Mouse (Mus musculus) heart, postnatal 10 days (tissue): ENCODE data around the gene Psmd8. TPM values are rescaled to one million over a fixed set of nuclear protein-coding genes. Genes with fewer than 3 reads are reported as not detected.

ENCODE experiments used
- DNase-seq, 2 experiments: peaks; one replicate each; pipeline ENCODE4 v3.0.0; 2021
- intact Hi-C: fragments of 180-260 bp; cut with DNase I; formaldehyde crosslinking; loops from one replicate; pipeline ENCODE4 v1.15.1; 2025
- total RNA-seq, 2 experiments: library from RNA; stranded (reverse); gene quantifications; 2 replicates each; pipeline ENCODE4 v1.2.3; 2021

The Psmd8 gene
- total RNA-seq, 2 experiments from 2014 or later = 173 to 179 TPM

DNA sequence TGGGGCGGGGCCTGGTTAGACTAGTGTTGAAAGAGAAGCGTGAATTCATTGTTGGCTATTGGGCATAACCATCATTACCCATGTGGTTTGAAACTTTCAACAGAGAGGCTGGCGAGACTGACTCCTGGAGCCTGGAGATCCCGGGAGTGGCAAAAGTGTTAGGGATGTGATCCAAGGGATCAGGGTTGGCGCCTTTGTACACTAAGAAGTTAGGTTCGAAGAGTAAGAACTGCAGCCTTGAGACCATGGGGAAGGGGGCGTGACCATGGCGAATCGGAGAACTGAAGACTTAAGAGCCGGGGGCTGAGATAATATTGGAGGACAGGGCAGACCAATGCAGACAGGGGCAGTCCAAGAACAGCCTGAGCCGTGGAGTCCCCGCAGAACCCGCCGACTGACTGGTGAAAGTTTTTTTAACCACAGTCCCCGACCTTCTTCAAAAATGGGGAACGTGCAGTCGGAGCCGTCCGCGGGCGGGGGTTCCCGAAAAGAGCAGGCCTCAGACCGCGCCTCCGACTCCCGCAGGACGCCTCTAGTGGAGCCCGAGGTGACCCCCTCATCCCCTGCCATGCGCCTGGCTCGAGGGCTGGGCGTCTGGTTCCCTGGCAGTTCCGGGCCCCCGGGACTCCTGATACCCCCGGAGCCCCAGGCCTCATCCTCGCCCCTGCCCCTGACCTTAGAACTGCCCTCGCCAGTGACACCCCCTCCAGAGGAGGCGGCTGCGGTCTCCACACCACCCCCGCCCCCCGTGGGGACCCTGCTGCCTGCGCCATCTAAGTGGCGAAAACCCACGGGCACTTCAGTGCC, 9.5 kb downstream of the Psmd8 start:
- DNase-seq = peak; percentile 30 to 38
- intact Hi-C loops = no loop called here

DNA sequence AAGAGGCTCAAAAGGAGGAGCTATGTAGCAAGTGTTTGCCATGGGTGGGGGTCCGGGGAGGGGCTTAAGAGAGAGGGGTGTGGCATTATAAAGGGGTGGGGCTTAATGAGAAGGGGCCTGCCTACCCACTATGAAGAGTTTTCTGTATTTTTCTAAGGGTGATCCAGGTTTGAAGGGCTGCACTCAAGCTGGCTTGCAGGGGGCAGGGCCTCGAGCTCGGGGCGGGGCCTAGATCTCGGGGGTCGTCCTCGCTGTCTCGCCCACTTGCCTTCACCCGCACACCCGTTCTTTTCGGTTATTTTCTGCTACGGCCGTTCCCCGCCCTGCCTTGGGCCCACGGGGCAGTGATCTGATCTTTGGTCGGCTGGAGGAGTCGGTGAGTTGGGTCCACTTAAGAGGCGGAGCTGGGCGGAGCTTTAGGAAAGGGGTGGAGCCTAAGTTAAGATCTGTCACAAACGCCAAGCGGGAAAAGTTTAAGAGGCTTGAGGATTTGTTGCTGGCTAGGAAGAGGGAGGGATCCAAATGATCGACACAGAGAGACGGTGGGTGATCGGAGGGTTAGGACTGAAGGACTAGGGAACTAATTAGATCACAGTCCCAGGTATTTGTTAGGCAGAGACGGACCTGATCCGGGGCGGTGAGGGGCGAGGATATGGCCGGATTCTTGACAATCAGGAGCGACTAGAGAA, 10.3 kb downstream of the Psmd8 start, which contains the start of the genes Ggn and Spred3:
TSS of gene Ggn (plus strand) at position 145 of the 689 bp plus-strand sequence.
TSS of gene Spred3 (minus strand) at position 346 of the 689 bp plus-strand sequence.
- intact Hi-C loops = no loop called here
- peak; percentile 82 to 86 for DNase-seq

DNA sequence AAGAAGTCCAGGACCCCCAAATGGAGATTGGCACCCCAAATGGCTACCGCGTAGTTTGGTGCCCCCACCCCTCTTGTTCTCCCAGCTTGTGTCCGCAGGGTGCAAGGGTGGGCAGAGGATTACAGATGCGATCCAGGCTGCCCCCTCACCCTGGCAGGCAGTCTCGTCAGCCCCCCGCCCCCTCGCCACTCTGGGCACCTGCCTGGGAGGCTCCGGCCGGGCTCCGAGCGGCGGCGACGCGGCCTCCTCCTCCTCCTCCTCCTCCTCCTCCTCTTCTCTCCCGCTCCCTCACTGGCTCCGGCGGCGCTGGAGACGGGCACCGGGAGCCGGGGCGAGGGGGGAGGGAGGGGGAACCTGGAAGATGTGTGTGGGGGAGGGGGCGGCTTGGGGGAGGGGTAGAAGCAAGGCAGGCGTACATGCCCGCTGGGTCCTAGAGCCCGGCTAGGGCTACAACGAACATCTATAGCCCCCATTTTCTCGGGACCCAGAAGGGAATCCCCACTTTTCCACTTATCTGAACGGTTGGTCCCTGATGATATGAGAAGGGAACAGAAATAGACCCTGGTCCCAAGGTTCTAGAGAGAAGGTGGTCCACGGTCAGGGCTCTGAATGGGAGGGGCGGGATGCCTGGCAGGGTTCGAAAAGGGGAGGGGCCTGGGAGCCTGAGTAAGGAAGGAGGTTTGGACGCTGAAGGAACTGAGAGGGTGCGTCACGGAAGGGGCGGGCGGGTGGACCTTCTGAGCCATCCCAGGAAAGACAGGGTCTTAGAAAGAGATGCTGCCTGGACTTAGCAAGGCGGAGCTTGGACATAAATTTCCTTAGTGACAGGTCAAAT, 11.1 kb downstream of the Psmd8 start:
- intact Hi-C loops = loop anchor here (5.0 kb wide), 1 partner anchor 277 kb away; no protein-coding TSS in a partner anchor

DNA sequence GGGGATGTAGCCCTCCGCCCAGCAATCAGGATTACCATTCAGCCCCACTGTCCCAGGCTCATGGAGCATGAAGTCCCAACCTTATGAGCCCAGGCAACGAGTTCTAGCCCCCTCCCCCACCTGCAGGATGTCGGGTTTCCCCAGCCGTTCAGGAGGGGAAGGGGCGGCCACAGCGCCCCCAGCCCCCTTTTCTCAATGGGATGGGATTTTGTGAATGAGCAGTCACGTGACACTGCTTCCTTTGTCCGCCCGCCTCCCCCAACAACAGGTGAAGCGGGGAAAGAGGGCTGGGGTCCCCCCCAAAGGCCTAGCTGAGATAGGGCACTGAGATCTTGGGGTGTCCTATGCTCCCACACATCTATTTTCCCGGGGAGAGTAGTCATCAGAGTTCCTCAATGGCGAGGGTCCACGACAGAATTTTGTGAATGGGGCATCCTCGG, 11.7 kb downstream of the Psmd8 start:
- intact Hi-C loops = loop anchor here (5.0 kb wide), 1 partner anchor 277 kb away; no protein-coding TSS in a partner anchor
- no peak for DNase-seq

More for the DNA sequence above, 11.1 kb downstream of the Psmd8 start:
- DNase-seq = peak; percentile 83 to 85

DNA sequence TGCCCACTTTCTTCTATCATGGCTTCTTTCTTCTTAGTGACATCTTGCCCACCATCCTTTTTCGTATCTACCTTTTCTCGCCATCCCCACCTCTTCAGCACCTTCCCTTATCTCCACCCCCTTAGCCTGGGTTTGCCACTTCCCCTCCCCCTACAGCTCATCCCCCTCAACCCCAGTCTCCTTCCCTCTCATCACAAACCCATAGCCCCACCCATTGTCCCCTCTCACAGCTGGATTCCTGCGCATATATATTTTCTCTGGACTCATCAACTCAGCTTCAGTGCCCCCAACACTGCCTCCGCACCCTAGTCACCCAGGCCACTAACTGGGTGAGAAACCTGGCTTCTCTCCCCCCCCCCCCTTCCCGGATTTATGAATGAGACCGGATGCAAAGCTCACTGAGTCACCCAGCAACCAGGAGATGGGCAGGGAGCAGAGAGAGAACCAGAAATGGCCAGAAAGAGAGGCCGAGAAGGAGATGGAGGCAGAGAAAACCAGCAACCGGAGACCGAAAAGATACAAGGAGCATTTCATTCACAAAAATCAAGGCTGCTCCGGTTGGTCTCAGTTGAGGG, 12.3 kb downstream of the Psmd8 start:
- intact Hi-C loops = loop anchor here (5.0 kb wide), 1 partner anchor 276 kb away; no protein-coding TSS in a partner anchor
- no peak for DNase-seq

DNA sequence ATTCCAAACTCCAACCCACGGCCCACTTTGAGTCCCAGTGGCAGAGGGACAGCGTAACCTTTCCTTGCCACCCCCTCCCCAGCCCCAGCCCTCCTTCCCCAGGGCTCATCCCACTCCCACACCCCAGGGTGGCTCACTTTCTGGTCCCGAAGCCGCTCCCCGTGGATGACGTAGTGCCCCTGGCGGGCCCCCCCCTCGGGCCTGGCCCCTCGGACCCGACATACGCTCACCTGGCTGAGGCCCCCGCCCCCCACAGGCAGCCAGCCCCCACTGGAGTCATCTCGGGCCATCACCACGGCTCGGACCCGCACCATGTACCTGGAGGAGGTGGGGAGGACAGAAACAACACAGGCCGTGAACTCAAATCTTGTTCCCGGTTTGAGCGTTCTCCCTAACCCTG, 12.8 kb downstream of the Psmd8 start:
- intact Hi-C loops = loop anchor here (5.0 kb wide), 1 partner anchor 275 kb away; no protein-coding TSS in a partner anchor
- DNase-seq = no peak

DNA sequence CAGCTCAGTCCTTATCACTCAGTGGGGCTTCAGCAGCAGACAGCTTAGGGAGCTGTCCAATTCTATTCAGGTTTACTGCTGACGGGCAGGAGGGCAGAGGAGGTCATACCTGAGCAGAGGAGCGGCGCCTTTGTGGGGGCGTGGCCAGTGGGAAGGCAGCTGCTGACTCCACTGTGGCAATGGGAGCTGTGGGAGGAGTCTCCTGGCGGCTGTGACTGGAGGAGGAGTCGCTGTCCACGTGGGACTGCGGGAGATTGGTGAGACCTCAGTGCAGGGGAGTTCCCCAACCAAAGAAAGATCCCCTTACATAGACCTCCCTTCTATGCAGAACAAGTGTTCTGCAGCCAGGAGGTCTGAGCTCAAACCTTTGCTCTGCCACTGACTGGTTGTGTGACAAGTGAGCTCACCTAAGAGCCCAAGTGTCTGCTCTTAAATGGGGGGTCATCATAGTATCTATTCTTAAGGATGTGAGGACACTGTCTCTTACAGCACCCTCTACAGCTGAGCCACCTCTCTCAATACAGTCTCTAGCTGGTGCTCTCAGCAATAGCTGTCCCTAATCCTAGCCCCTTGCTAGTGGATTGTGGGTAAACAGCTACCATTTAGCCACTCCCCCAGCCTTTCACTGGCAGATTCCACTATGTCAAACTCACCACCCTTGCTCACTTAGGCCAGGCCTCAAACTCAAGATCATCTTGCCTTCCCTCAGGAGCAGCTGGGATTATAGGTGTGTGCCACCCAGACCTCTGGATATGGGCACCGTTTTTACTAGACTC, 17.6 kb downstream of the Psmd8 start:
- intact Hi-C loops = no loop called here
- DNase-seq = peak in 1 of 2 experiments; percentile 45

DNA sequence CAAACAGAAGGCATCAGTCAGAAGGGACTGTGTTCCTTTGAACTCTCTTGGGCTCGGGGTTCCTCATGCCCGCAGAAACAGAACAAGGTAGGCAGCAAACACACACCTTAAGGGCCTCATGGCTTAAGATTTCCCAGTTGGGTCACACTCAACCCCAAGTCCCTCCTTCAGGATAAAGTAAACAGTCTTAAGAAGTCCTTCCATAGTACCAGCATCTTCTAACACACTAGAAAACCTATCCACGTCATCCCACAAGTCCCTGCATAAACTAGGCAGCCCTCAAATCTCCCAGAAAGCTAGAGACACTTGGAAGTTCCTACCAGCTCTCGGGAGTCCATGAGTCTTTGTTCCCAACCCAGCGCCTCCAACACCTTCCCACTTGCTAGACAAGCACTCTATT, 18.2 kb downstream of the Psmd8 start:
- no peak for DNase-seq
- intact Hi-C loops = no loop called here

DNA sequence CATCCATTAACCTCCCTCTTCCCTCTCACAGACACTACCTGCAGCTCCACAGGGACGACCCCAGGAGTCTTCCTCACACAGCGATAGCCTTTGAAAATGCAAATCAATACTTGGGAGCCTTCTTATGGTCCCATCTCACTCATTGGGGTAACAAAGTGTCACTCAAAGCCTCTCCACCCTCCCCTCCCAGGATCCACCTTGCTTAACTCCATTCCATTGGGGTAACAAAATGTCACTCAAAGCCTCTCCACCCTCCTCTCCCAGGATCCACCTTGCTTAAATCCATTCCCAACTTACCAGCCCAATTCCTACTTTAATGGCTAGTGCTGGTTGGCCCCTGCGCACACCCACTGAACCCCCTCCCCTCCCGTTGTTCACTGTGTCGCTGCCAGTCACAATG, 22.2 kb downstream of the Psmd8 start:
- intact Hi-C loops = loop anchor here (2.0 kb wide), 1 partner anchor 21 kb away; no protein-coding TSS in a partner anchor
- DNase-seq = no peak

DNA sequence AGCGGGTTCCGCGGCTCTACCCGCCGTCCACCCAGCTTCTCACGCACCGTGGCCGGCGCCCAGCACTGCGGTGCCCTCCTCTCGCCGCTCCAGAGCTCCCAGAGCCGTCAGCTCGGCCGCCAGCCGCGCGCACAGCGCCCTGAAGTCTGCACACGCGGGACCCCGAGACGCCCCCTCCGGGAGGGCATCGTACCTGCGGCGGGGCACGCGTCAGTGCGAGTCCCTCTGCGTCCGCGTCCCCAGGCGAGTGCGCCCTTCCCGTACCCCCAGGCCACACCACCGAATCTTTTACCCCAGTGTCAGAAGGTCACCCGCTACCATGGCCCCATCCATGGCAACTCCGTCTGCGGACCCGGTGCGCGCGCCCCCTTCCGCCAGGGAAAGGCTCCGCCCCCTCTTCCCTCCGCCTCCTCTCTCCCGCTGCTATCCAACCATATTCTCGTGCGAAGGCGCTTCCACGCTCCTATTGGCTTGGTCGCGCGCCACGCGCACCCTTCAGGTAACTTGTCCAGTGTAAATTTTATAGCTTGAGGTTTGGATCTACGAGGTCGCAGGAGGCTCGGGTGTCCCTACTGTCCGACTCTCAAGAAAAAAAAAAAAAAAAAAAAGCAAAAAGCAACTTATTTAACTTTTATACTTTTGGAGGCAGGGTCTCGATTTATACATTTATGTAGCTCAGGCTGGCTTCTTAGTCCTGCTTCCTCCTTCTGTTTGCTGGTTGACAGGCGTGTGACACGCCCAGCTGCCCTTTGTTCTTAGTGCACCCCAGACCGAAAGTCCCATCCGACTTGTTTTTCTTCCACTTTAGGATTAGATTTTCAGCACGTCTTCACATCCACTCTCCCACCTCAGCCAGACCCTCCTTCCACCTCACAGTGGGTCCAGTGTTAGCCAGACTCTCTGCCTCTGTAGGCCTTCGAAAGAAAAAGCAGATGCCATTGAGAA, 24.4 kb downstream of the Psmd8 start, which contains the start of gene Fam98c:
TSS of gene Fam98c (minus strand) at position 397 of the 945 bp plus-strand sequence.
- peak; percentile 86 to 88 for DNase-seq
- intact Hi-C loops = no loop called here

DNA sequence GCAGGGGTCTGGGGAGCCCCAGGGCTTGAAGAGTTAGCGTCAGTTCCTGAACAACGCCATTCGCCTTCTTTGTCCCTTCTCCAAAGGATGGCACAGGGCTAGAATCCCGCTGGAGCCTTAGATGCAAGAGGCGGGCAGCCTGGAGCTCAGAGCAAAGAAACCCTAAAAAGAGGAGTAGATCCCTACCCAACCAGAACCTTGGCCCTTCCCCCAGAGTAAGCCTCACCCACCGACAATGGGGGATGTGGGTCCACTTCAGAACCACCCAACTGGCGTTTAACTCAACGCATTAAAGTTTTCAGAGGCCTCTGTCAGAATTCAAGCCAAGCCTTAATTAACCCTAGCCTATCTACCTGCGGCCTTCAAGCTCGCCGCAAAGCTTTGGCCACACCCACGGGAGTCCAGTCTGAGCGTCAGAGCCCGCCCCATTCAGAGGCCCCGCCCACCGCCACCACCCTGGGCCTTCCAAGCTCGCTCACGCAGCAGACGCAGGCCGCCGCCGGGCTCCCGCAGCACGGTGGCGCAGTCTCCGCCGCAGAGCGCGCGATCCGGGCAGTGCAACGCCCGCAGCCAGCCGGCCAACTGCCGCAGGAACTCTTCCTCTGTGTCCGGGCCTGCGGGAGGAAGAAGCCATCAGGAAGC, 25.2 kb downstream of the Psmd8 start:
- intact Hi-C loops = no loop called here
- DNase-seq = peak; percentile 88 to 91

DNA sequence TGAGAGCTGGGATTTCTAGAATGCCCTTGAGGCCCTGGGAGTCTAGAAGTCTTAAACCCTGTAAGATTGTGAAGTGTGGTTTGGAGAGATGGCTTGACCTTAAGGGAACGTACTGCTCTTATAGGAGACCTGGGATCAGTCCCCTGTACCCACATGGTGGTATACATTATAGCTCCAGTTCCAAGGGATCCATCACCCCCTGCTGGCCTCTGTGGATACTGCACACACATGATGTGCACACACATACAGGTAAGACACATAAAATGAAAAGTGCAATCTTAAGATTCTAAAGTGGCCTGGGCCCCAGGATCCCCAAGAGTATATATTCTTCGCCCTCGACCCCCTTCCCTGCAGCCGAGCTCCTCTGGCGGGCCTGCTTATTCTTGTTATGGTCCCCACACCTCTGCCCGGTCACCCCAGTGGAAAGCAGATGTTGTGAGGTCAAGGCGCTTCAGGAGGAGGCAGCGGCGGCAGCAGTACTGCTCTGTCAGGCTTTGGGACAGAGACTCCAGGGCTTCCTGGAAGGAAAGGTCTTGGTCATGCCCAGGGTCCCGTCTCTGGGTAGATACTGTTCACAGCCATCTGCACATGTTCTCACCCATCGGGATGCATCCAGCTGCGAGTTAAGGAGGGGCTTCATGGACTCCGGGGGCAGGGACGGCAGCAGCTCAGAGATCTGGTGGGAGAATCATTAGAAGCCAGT, 26.3 kb downstream of the Psmd8 start:
- intact Hi-C loops = no loop called here

DNA sequence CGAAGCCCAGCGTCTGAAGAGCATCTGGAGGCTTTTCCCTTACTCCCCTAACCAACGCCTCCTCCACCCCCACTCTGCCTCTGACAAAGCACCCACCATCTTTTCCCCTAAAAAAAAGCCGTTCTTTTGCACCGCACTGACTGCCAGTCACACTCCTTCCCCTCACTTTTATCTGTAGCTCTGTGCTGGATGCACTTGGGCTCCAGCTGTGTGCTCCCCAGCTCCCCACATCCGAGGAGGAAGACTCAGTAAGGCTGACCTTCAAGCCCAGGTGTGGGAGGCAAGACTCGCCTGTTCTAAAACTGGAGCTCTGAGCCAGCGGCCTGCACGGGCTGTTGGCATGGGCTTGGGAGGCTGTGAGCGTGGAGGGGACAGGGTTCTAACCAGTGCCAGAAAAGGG, 29.0 kb downstream of the Psmd8 start:
- no peak for DNase-seq
- intact Hi-C loops = no loop called here

More for the DNA sequence above, 26.3 kb downstream of the Psmd8 start:
- no peak for DNase-seq

DNA sequence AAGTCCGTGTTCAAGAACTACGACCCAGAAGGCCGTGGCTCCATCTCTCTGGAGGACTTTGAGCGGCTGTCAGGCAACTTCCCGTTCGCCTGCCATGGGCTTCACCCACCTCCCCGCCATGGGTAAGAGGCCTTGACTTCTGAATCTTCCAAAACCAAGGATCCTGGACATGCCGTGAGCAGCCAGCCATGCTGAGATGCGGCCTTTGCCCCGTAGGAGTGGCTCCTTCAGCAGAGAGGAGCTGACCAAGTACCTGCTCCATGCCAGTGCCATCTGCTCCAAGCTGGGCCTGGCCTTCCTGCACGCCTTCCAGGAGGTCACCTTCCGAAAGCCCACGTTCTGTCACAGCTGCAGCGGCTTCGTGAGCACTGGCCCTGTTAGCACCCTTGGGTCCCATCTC, 31.7 kb downstream of the Psmd8 start:
- intact Hi-C loops = no loop called here
- no peak for DNase-seq

DNA sequence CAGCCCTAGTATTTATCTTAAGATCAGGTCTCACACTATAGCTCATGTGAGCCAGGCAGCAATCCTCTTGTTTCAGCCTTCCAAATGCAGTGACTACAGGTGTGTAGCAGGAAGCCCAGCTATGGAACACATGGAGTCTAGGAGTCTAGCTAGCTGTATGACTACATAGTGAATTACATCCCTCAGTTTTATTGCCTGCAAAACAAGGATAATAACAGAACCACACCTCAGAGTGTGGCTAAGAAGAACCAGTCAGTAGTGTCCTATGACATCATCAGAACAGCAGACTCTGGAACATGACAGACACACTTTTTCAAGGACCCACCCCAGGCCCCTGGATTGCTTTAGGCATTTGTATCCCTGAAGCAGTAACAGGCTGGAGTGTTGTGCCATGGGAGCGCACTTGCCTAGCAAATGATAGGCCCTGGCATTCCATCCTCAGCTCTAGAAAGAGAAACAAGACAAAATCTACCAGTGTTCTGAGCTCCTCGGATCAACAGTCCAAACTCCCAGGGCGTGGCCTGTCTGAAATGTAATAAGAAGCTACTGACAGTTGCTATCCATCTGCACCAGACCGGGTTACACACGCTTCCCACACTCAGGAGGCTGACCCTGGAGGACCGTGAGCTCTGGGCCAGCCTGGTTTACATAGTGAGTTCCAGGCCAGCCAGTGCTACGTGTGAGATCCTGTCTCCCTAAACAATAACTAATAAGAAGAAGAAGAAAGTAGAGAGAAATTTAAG, 33.7 kb downstream of the Psmd8 start:
- intact Hi-C loops = no loop called here
- no peak for DNase-seq

DNA sequence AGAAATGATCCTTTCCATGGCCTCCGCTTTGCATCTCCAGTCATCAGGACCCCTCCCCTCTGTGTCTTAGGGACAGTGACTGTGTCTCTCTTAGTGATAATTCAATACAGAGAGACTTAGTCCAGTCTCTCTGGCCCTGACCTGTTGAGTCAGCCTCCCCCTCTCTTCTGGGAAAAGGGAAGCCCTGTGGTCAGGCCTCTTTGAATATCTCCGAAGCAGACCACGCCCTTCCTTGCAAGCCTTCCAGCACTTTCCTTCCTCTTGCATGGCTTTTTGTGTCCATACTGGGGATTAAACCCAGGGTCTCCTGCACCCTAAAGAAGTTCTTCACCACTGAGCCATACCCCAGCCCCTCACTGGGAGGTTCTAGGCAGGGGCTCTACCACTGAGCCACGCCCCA, 36.5 kb downstream of the Psmd8 start:
- no peak for DNase-seq
- intact Hi-C loops = no loop called here
